Mouse (Mus musculus) stomach, embryonic 14.5 days (tissue): Measurements from ENCODE around the gene Rap1gds1. TPM values are rescaled to one million over a fixed set of nuclear protein-coding genes. Genes with fewer than 3 reads are reported as not detected.
A peak's percentile ranks its signal among the peaks of the same experiment; 100 is the strongest.

Source experiments
- ATAC-seq: fragments of 200-750 bp; cut with Nextera tagmentation; 2 replicates; pipeline ENCODE4 v1.8.0; 2017; ENCODE audit warnings: low read depth, moderate TSS enrichment; ENCODE audit not compliant: insufficient number of reproducible peaks, insufficient read depth, low FRiP score
- H3K27ac ChIP-seq: fragments of 300-500 bp; sonication (generic); 2 replicates; pipeline ENCODE4 v1.5.1; 2014; ENCODE audit warnings: mild to moderate bottlenecking, low read length, moderate library complexity, mixed read lengths
- H3K27me3 ChIP-seq: fragments of 300-500 bp; sonication (generic); 2 replicates; pipeline ENCODE4 v1.6.1; 2014; ENCODE audit warnings: low read length, control low read depth, mixed read lengths; ENCODE audit not compliant: control insufficient read depth, insufficient read depth
- H3K36me3 ChIP-seq: fragments of 300-500 bp; sonication (generic); 2 replicates; pipeline ENCODE4 v1.6.1; 2014; ENCODE audit warnings: mild to moderate bottlenecking, control low read depth, low read length, moderate library complexity, mixed read lengths; ENCODE audit not compliant: control insufficient read depth, insufficient read depth
- H3K4me1 ChIP-seq: fragments of 300-500 bp; sonication (generic); 2 replicates; pipeline ENCODE4 v1.6.1; 2014; ENCODE audit warnings: low read length, control low read depth, mixed read lengths; ENCODE audit not compliant: control insufficient read depth, insufficient read depth
- H3K4me2 ChIP-seq: fragments of 300-500 bp; sonication (generic); replicated peaks from 2 replicates; pipeline ENCODE4 v1.6.1; 2014; ENCODE audit warnings: low read depth, low read length, control low read depth
- H3K4me3 ChIP-seq: fragments of 300-500 bp; sonication (generic); 2 replicates; pipeline ENCODE4 v1.5.1; 2014; ENCODE audit warnings: low read depth, low read length, control low read depth
- H3K9ac ChIP-seq: fragments of 300-500 bp; sonication (generic); replicated peaks from 2 replicates; pipeline ENCODE4 v1.6.1; 2014; ENCODE audit warnings: low read depth, mild to moderate bottlenecking, control low read depth, low read length, moderate library complexity, mixed read lengths
- H3K9me3 ChIP-seq: fragments of 300-500 bp; sonication (generic); 2 replicates; pipeline ENCODE4 v1.6.1; 2016; ENCODE audit warnings: low read depth, low read length, control low read depth; ENCODE audit not compliant: control insufficient read depth
- WGBS: fragments of 180-500 bp; shearing (Covaris S2); extraction: QIAGEN DNeasy Blood & Tissue Kit; methylation state at CpG from one replicate; pipeline ENCODE4 v1.1.7; 2014; 5-methylcytosine and 5-hydroxymethylcytosine counted together
- polyA plus RNA-seq: library from polyadenylated mRNA; unstranded; fragments of >200 nt; fragmentation: Nextera tagmentation; extraction: Ambion mirVana; gene quantifications from 2 replicates; pipeline ENCODE4 v1.2.1, GENCODE M21; 2014

The Rap1gds1 gene
- polyA plus RNA-seq, 1 experiment from 2014 or later = 51.6 TPM

GRCm38 (mm10) chr3:138900571-138901141 lies 174.3 kb downstream of the Rap1gds1 start:
- WGBS = 83% methylated on average over 9 of the region's 9 CpGs
- Histone ChIP-seq H3K36me3 (peaks cover 8% of the 10 kb centered on the region; the same call in 1 of the 2 replicates), H3K9me3 (no peaks in the 10 kb centered on the region), H3K27me3 (no peaks in the 10 kb centered on the region), H3K4me1 (no peaks in the 10 kb centered on the region), H3K4me3 (no peak overlapping the region), H3K9ac (no peak overlapping the region), H3K27ac (no peak overlapping the region), H3K4me2 (no peak overlapping the region)
- no peak for ATAC-seq

GRCm38 (mm10) chr3:138898055-138898454 lies 176.9 kb downstream of the Rap1gds1 start:
- Histone ChIP-seq H3K27ac (no peak overlapping the region), H3K4me1 (no peaks in the 10 kb centered on the region), H3K9ac (no peak overlapping the region), H3K27me3 (no peaks in the 10 kb centered on the region), H3K4me2 (no peak overlapping the region), H3K9me3 (no peaks in the 10 kb centered on the region), H3K36me3 (peaks cover 8% of the 10 kb centered on the region; the same call in 1 of the 2 replicates), H3K4me3 (no peak overlapping the region)
- ATAC-seq = no peak
- 97% methylated on average over 8 of the region's 8 CpGs for WGBS

DNA sequence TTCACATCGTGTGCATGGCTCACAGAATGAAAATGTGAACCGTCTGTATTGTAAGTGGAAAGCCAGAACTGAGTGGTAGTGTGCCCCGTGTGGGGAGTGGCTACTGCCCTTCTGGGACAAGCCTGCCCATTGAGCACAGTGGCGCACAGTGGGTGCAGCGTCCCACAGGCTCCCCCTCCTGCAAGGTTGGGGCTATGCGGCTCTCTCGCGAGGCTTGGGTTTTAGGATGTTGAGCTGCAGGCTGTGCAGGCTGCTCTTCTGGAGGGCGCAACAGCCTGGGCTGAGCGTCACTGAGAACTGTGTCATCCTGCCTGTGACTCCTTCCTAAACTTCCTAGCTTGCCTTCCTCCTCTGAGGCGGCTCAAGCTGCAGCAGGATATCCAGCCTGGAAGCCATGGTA lies 177.5 kb downstream of the Rap1gds1 start:
- no peak overlapping the region for H3K4me3 ChIP-seq
- no peaks in the 10 kb centered on the region for H3K4me1 ChIP-seq
- no peaks in the 10 kb centered on the region for H3K27me3 ChIP-seq
- ATAC-seq = 0 out of 2 replicates have a peak, but pooled peaks have one; percentile 18
- no peaks in the 10 kb centered on the region for H3K9me3 ChIP-seq
- H3K4me2 ChIP-seq = no peak overlapping the region
- peaks cover 8% of the 10 kb centered on the region; the same call in 1 of the 2 replicates for H3K36me3 ChIP-seq
- 83% methylated on average over 11 of the region's 11 CpGs for WGBS
- H3K9ac ChIP-seq = no peak overlapping the region
- H3K27ac ChIP-seq = no peak overlapping the region

DNA sequence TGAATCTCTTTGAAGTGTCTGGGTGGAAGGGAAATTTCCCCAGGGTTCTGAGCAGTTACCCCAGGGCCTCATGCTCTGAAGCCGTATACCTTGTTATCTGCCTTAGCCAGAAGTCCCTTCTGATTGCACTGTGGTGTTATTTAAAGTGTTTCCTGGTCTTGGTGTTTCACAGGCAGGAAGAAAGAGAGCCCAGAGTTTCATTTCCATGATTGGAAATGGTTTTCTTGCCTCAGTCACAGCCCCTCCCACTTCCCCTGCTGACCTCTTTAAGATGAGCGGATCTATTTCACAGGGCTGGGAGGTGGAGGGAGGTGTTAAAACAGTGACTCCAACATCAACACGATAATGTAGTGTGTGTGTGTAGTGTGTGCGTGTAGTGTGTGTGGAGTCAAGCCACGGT lies 181.5 kb downstream of the Rap1gds1 start:
- no peak overlapping the region for H3K4me3 ChIP-seq
- no peak overlapping the region for H3K9ac ChIP-seq
- 46% methylated on average over 5 of the region's 5 CpGs for WGBS
- ATAC-seq = no peak
- no peak overlapping the region for H3K27ac ChIP-seq
- 0 out of 2 replicates have a peak, but pooled peaks cover 3% of the 10 kb centered on the region for H3K4me1 ChIP-seq
- no peak overlapping the region for H3K4me2 ChIP-seq
- H3K27me3 ChIP-seq = no peaks in the 10 kb centered on the region
- H3K9me3 ChIP-seq = no peaks in the 10 kb centered on the region
- 0 out of 2 replicates have a peak, but pooled peaks cover under 1% of the 10 kb centered on the region for H3K36me3 ChIP-seq

DNA sequence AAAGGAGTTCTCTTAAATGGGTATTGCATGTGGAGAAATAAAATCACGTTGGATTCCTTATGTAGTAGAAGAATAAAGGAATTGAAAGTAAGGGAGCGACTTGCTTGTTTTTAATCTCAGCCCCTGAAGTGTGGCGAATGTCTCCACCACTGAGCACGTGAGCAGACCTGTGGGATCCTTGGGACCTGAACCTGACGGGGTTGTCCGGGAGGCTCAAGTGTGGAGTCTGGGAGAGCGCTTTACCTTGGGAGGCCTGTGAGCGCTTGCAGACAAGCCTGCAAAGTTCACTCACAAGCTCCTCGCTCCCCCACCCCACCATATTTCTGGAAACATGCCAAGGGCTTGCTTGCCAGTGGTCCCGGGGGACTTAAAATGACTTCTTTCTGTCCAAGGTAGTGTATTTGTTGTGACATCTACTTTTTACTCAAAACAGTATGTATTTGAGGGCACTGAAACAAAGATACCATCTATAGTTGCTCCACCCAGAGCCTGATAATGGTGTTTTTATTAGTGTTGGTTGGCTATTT lies 185.2 kb downstream of the Rap1gds1 start:
- H3K27ac ChIP-seq = no peak overlapping the region
- WGBS = 58% methylated on average over 10 of the region's 10 CpGs
- H3K4me1 ChIP-seq = 0 out of 2 replicates have a peak, but pooled peaks cover 3% of the 10 kb centered on the region
- no peaks in the 10 kb centered on the region for H3K9me3 ChIP-seq
- H3K27me3 ChIP-seq = no peaks in the 10 kb centered on the region
- no peak overlapping the region for H3K9ac ChIP-seq
- no peak overlapping the region for H3K4me3 ChIP-seq
- H3K36me3 ChIP-seq = no peaks in the 10 kb centered on the region
- no peak for ATAC-seq
- H3K4me2 ChIP-seq = no peak overlapping the region

DNA sequence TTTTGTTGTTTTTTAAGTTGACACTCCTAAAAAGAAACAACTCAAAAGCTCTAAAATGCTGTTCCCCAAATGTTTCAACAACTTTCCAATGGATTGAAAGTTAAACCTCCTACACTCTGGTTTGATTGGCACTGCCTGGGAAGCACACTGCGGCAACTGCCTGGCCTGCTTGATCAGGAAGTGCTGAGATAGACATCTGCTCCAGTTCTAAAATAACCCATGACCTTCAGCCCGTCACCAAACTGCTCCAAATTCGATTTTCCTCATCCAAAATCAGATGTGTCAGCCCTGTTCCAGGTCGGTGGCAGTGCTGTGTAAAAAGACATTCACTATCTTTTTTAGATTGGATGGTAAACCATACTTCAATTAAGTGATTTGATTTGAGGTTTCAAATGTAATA lies 185.8 kb downstream of the Rap1gds1 start:
- Histone ChIP-seq H3K4me2 (no peak overlapping the region), H3K27me3 (no peaks in the 10 kb centered on the region), H3K9me3 (no peaks in the 10 kb centered on the region), H3K4me3 (no peak overlapping the region), H3K9ac (no peak overlapping the region), H3K36me3 (no peaks in the 10 kb centered on the region), H3K27ac (no peak overlapping the region), H3K4me1 (0 out of 2 replicates have a peak, but pooled peaks cover 3% of the 10 kb centered on the region)
- WGBS = 63% methylated on average over 4 of the region's 4 CpGs
- ATAC-seq = no peak

DNA sequence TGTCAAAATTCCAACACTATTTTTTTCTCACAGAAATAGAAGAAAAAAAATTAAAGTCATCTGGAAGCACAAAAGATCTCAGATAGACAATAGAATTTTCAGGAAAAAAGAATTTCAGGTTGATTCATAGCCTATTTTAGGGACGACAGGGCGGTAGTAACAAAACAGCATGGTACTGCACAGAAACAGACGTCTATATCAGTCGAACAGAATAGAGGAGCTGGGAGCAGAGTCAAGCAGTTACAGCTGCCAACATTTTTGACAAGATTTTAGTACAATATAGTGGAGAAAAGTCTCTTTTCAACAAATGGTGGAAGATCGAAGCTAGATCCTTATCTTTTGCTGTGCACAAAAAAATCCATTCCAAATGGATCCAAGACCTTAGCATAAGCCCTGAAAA lies 188.9 kb downstream of the Rap1gds1 start:
- no peak for ATAC-seq
- Histone ChIP-seq H3K27ac (no peak overlapping the region), H3K4me3 (no peak overlapping the region), H3K4me2 (no peak overlapping the region), H3K9me3 (no peaks in the 10 kb centered on the region), H3K4me1 (0 out of 2 replicates have a peak, but pooled peaks cover 3% of the 10 kb centered on the region), H3K36me3 (no peaks in the 10 kb centered on the region), H3K9ac (no peak overlapping the region), H3K27me3 (no peaks in the 10 kb centered on the region)
- 93% methylated on average over 5 of the region's 5 CpGs for whole genome bisulfite sequencing

DNA sequence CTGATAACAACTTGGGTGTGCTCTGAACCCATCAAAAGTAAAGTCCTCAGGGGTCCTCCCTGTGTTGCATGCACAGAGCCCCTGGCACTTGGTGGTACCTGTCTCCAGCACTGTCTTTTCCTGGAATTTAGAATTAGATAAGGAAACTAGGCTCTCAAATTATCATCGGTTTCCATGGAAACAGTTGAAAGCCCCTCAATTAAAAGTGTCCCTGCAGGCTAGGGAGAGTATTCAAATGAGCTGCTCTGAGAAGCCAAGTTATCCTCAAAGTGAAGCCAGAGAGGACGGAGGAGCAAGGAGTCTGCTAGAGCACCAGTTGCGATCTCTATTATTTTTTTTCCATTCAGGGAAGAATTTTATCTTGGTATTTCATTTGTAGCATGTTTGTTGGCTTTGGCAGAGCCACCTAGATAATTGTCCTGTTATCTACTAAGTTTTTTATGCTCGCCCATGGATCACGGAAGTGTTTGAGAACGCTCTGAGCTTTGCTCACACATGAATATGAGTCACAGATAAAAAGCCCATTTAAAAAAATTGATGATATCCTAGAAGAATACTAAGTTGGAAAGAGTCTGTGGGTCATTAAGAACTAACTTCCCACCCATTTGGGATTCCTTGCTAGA lies 193.2 kb downstream of the Rap1gds1 start:
- Histone ChIP-seq H3K27ac (no peak overlapping the region), H3K9ac (no peak overlapping the region), H3K36me3 (no peaks in the 10 kb centered on the region), H3K4me3 (no peak overlapping the region), H3K9me3 (no peaks in the 10 kb centered on the region), H3K4me1 (peaks cover 3% of the 10 kb centered on the region; the same call in 1 of the 2 replicates), H3K27me3 (no peaks in the 10 kb centered on the region), H3K4me2 (no peak overlapping the region)
- no peak for ATAC-seq
- WGBS = 75% methylated on average over 6 of the region's 6 CpGs
